In the genomic region with DNA sequence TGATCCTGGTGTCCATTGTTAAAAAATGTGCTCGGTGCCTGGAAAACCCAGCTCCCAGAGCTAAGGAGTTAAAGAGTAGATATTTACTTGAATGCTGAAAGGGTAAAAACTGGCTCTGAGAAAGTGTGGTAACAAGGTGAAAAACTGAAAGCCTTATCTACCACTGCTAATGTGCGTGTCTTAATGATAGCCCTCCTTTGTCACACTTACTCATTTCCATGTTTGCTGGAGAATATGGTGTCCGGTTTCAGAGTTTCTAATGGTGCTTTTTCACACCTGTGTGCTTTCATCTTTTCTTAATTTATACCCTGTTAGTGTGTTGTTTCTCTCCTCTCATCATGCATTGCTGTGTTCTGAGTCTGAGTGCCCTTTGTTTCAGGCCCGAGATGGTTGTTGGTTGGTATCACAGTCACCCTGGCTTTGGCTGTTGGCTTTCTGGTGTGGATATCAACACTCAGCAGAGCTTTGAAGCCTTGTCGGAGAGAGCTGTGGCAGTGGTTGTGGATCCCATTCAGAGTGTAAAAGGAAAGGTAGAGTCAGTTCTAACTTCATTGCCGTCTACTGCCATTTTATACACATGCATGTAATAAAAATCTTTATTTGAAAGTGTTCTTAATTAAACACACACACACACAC, we compare ENCODE assay signal across 16 mouse cellular contexts. TPM values are rescaled to one million over a fixed set of nuclear protein-coding genes. Genes with fewer than 3 reads are reported as not detected.
"Had no signal": no experiment of that assay in that cellular context is flagged by ENCODE, and none has a peak within 500 bp of the region (broad histone marks: within the 10 kb centered on the region; RNA-seq: fewer than 3 reads in every experiment).

No protein-coding gene starts in this region.

- H3K4me3 ChIP-seq: limb, embryonic 10.5 days; lung, embryonic 15.5 days; megakaryocyte, embryonic 14.5 days; neural tube, embryonic 12.5 days had no signal

- DNase-seq: kidney, adult 2 months; kidney, postnatal 36 days; lung, postnatal 14 days; midbrain, embryonic 14.5 days; thymus, adult 18-20 months; thymus, postnatal 14 days had no signal

- H3K9ac ChIP-seq: lung, embryonic 15.5 days; neural tube, embryonic 12.5 days had no signal

- H3K4me1 ChIP-seq: lung, embryonic 15.5 days; neural tube, embryonic 12.5 days had no signal

- H3K36me3 ChIP-seq: neural tube, embryonic 12.5 days had no signal

- H3K4me2 ChIP-seq: liver, embryonic 11.5 days; lung, embryonic 15.5 days; neural tube, embryonic 12.5 days had no signal

- H3K27me3 ChIP-seq: lung, embryonic 15.5 days; megakaryocyte, embryonic 14.5 days; neural tube, embryonic 12.5 days had no signal

- H3K27ac ChIP-seq: limb, embryonic 10.5 days; lung, embryonic 15.5 days; macrophage; neural tube, embryonic 12.5 days had no signal

- H3K9me3 ChIP-seq: limb, embryonic 10.5 days; lung, embryonic 15.5 days; megakaryocyte, embryonic 14.5 days; neural tube, embryonic 12.5 days had no signal

RNA-seq across cellular contexts. Expression of a gene that starts 38.1 kb away (rescaled TPM):
- total RNA-seq: monocyte, adult 5-6 weeks had no signal
- polyA plus RNA-seq: kidney, embryonic 16.5 days; liver, embryonic 16.5 days; macrophage; stomach, embryonic 14.5 days had no signal
